Mouse (Mus musculus) frontal cortex, postnatal 25 days (tissue): ENCODE results near the gene Elmsan1.
A peak's percentile ranks its signal among the peaks of the same experiment; 100 is the strongest.

Source experiments
- DNase-seq, 2 experiments: peaks; one replicate each; pipeline ENCODE4 v3.0.0; 2022; ENCODE audit warnings: low spot score in 2 of 2

The Elmsan1 gene

GRCm38 (mm10) chr12:84100604-84101492 lies 117.8 kb downstream of the Elmsan1 start, which contains the start of gene Acot6:
Gene Acot6 (plus strand): TSS chr12:84100654.
- DNase-seq, result peak; percentile 27 to 28

- no peak for DNase-seq
Measured at GRCm38 (mm10) chr12:84100071-84100470, 118.6 kb downstream of the Elmsan1 start.

- DNase-seq, result no peak
Measured at GRCm38 (mm10) chr12:84099605-84100004, 119.1 kb downstream of the Elmsan1 start.
